Mouse (Mus musculus): ENCODE results near the gene Vmn2r92. TPM values are rescaled to one million over a fixed set of nuclear protein-coding genes. Genes with fewer than 3 reads are reported as not detected.
"Not testable (repeated sequence)": the region's sequence is repeated elsewhere in the genome, so short reads cannot be mapped to it uniquely, and the experiment has no call there.

Vmn2r92 gene
- under 1 TPM in 1 of 2 experiments, not detected in 1; 0.05 TPM for polyA plus RNA-seq (2017; shearing (Covaris generic))

DNA sequence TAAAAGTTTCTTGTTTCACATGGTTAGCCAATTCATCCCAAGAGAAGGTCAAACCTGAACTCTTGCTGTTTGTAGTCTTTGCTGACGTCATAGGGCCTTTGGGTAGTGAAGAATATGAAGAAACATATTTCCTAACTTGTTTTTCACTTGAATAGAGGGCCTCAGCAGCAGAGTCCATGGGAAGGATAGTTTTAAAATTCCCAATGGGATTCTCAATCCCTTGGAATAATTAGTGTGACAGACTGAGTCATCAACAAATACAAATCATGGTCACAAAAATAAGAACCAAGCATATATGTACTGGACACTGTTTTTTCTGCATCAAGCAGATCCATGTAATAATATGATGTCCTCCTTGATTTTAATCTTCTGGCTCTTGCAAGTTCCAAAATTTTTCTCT lies at the start of gene Vmn2r92:
Gene Vmn2r92 (plus strand): TSS at position 301 of the 400 bp plus-strand sequence.
- ATAC-seq: not testable (repeated sequence)

DNA sequence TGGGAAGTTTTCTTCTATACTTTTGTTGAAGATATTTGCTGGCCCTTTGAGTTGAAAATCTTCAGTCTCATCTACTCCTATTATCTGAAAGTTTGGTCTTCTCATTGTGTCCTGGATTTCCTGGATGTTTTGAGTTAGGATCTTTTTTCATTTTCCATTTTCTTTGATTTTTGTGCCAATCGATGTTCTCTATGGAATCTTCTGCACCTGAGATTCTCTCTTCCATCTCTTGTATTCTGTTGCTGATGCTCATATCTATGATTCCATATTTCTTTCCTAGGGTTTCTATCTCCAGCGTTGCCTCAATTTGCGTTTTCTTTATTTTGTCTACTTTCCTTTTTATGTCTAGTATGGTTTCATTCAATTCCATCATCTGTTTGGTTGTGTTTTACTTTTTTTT lies 49.4 kb upstream of the Vmn2r92 start:
- not testable (repeated sequence) for ATAC-seq

DNA sequence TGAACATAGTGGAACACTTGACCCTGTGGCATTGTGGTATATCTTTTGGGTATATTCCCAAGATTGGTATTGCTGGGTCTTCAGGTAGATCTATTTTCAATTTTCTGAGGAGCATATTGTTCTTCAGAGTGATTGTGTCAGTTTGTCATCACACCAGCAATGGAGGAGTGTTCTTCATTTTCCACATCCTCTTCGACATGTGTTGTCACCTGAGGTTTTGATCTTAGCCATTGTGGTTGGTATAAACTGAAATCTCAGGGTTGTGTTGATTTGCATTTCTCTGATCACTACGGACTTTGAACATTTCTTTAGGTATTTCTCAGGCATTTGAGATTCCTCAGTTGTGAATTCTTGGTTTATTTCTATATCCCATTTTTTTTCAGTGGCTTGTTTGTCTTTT lies 9.5 kb downstream of the Vmn2r92 start:
- ATAC-seq: not testable (repeated sequence)

DNA sequence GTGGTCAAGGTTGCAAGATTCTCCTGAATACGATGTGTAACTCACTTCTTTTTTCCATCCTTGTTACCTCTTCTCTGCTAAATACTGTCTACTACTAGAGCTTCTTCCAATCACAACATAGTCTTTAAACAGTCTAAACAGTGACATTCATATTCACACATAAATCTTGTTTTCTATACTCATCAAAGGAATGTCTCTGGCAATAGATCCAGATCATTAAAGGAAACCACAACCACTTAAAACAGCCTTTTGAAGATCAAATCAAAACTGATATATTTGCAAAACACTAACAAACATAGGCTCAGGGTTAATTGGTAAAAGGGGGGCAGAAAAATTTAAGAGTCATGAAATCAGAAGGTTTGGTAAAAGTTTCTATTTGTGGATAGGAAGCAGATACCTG lies 38.0 kb downstream of the Vmn2r92 start:
- ATAC-seq: peak; percentile 59

GRCm38 (mm10) chr17:18221300-18221699 lies 69.6 kb downstream of the Vmn2r92 start:
- ATAC-seq: no peak

DNA sequence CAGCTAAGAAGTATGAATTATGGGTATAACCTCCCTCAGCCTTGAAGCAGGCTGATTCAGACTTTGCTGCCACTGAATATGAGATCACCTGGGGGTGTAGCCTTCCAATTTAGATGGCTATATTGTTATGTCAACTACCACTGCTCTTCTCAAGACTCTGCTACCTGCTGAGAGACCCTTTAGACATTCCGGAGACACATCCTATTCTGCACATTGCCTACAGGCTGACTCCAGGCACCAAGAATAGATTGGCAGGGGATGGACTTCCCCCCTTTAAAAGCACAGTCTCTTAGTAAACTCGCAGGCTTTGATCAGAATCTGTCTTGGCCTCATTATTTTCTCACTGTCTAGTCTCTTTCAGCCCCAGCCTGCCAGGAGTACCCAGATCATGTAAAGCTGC lies 80.3 kb downstream of the Vmn2r92 start:
- no peak for ATAC-seq

- no peak for ATAC-seq
These were observed 85.2 kb downstream of the Vmn2r92 start for GRCm38 (mm10) chr17:18236931-18237330.

Other genes with a start within 250 kb of the Vmn2r92 start
- gene Fpr-rs4, start 130.2 kb upstream of the Vmn2r92 start, polyA plus RNA-seq (2017; shearing (Covaris generic)): not detected
- under 1 TPM in 1 of 2 experiments, not detected in 1; 0.12 TPM for gene Vmn2r124, start 102.5 kb upstream of the Vmn2r92 start, polyA plus RNA-seq (2017; shearing (Covaris generic))
- not detected for gene Vmn2r91, start 66.9 kb upstream of the Vmn2r92 start, polyA plus RNA-seq (2017; shearing (Covaris generic))
- gene Vmn2r94, start 125.9 kb downstream of the Vmn2r92 start, polyA plus RNA-seq (2017; shearing (Covaris generic)): not detected
- gene Vmn2r93, start 146.2 kb downstream of the Vmn2r92 start, polyA plus RNA-seq (2017; shearing (Covaris generic)): under 1 TPM in 1 of 2 experiments, not detected in 1; 0.05 TPM

All from activated CD4-positive, CD25-positive, alpha-beta regulatory T cell, adult 4 months (primary cell).